Mouse (Mus musculus): Measurements from ENCODE around the gene Lhfpl2.

The Lhfpl2 gene

DNA sequence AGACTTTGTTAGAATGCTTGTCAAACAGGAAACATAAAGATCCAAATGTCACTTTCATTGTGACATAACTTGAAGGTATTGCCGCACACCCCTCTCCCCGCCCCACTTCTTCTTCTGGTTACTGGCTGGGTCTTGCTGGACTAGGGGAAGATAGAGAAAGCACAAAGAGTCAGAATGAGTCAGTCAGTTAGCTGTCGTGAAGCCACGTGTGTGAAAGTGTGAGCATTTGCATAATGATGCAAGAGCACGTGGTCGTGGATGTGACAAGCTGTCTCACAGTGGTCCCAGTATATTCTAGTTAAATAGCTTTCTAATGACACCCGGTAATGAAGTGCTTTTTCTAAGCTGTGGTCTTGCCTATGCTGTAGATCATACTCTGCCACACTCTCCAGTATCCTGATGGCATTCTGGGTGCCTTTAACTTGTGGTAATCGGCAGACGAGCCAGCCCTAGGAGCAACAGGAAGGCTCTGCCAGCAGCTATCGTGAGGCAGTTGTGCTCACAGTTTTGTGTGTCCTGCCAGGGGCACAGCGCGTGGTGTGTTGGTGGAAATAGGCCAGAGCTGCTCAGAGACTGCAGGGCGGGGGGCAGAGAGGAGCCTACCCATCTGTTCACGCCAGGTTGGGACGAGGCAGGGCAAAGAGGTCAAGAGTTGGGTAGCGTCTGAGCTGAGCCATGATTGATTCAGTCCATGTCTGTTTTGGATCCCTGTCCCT, 40.9 kb downstream of the Lhfpl2 start:
- DNase-seq, result no peak

DNA sequence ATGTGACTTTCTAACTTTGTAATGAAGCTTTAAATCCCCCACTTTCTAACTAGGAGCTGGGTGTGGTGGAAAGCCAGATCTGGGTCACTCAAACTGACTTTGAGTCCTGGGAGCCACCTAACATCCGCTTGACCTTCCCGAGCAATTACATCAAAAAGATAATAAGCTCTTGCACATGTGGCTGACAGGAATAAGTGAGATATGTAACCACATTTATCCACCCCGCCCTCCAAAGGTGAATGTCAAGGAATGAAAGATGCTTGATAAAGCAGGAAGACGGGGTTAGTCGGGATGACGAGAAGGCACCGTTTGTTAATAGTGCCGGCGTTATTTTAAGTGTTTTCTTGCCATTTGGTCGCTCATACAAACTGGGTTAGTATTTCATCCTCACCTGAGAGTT, 41.5 kb downstream of the Lhfpl2 start:
- DNase-seq, result no peak

DNA sequence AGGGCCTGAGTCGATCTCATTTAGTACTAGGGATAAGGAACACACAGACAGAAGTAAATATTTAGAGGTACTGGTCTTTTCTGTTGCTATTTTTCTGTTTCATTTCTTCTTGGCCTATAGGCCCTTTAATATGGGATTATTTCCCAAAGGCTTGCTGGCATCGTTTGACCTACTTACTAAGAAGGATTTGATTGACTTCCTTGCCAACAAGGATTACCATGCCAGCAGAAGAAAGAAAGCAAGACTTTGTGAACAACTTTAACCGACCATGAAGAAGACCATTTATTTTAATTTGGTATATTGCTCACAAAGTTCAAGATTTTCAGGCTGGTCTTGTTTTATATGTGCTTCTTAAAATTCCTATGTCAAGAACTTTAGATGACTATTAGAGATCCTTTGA, 42.8 kb downstream of the Lhfpl2 start:
- no peak for DNase-seq

DNA sequence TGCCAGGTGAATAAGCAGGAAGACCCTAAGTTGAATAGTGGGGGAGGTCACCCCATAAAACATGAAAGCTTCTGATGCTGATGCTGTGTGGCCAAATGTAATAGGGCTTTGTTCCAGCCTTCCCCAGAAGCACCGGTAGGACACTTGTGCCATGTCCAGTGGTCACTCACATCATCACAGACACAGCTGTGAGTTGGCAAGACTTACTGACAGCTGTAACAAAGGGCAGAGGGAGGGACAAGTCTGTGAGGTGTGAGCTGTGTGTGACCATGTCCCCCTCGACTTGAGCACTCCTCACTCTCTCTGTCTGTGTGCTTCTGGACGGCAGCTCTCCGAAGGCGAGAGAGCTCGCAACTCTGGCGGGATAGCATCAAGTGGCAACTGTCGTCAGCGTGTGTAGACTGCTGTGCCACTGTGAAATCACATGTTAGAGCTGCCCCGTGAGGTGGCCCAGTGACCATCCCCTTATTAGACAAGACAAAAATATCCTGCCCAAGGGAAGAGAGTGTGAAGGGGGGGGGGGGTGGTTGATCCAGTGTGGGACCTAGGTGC, 43.5 kb downstream of the Lhfpl2 start:
- DNase-seq, result no peak

DNA sequence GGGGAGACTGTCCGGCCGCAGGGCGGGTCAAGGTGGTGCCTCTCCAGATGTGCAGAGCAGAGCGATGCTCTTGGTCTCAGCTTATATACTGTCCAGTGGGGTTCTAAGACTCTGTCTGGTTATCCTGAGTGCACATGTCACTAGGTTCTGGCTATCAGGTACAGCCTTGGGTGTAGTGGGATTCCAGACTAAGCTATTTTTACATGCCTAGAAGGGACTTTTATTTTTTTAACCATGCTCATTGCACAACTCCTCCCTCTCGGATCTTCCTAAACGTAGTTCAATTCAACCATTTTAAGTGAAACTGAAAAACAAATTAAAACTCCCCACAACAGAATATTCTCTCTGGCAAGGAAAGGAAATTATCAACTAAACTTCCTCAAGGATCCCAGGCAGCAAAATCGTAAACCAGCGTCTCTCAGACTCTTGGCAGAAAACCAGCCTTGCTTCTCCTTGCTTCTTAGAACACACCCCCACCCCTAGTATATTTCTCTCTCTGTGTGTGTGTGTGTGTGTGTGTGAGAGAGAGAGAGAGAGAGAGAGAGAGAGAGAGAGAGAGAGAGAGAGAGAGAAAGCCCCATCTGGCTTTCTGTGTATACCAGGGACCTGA, 47.4 kb downstream of the Lhfpl2 start:
- no peak for DNase-seq

DNA sequence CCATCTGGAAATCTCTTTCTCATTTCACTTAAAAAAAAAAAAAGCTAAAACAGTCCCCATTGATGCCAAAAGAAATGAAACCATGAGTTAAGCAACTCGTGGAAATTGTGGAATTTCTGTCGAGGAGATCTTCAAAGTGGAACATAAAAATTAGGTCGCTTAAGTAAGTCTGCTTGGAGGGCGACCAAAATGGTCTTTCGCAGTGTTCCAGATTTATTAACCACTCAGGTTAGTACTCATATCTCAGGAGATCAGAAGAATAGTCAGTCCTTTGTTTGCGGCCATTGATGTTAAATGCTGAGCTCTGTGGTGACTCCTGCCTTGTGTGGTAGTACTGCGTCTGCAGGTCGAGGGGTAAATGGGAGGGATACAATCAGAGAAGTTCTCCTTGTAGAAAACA, 48.8 kb downstream of the Lhfpl2 start:
- no peak for DNase-seq

DNA sequence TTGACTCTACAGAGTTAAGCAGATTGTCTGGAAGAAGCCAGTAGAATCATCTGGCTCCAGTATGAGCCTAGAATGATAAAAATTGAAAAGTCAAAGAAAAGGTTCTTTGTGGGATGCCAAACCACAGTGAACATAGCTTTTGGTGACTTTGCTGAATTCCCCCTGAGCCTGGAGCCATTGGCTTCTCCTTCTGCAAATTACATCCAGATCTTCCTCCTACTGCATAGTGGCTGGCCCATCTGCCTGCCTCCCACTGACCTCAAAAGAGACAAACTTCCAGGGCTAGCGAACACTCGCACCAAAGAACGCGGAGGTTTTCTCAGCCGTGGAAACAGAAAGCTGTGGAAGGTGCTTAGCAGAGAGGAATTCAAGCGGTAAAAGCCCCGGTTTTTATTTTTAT, 49.4 kb downstream of the Lhfpl2 start:
- no peak for DNase-seq

DNA sequence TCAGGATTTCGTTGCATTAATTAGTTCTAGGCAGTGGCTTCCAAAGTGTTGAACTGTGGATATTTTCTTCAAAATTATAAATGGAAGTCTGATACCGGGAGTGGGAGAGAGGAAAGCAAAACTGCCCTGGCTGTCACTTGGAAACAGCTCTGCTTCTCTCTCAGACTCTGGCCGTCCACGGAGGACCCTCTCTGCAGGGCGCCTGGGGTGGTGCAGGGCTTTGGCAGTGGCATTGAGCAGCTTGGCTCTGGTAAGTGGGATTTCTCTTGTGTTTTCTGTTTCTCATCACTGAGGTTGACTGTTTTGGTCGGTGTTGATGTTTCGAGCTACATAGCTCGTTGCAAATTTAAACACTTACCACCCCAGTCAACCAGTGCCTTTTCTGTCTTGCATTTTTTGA, 53.0 kb downstream of the Lhfpl2 start:
- DNase-seq, result no peak

DNA sequence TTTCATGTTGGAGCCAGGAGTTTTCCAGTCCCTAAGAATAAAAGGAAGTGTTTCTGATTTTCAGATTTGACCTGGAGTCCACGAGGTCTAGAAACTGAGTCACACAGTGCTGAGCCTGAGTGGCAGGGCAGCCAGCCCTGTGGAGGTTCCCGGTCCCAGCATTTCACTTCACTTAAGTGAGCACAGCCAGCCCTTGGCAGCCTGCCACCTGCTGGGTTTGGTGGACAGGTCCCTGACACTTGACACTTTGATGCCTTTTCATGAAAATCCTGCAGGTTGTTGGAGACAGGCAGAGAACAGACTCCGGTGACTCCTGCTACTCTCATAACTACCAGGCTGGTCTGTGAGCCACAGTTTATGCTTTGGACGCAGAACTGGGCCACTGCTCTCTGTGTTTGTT, 57.9 kb downstream of the Lhfpl2 start:
- DNase-seq, result peak; percentile 84 to 92

DNA sequence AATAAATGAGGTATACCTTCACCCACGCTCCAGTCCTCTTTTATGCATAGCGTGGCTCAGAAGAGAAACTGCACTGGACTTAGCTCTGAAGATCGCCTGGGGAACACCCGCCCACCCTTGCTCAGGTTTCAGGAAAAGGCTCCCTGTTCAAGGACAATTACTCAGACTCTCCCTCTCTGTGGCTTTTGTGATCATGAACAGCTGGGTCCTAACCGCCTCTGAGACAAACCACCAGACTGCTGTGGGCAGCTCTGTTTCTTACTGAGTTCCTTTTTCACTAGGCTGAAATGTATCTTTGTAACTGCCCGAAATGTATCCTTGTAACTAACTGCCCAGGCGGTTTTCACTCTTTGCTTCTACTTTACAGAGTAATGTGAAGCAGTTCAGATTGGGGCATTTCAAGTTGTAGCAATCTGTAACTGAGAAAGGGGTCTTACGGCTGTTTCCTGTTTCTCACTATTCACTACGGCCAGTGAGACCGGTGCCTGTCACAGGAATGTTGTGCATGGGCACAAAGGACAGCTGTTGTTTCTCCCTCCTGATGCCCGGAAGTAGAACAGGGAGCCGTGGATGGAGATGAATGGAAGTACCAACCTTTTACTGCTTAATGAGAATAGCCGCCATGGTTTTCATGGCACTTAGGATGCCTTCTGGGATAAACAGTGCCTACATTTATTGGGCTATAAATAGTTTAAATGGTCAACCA, 59.3 kb downstream of the Lhfpl2 start:
- DNase-seq, result peak in 1 of 2 experiments; percentile 40

DNA sequence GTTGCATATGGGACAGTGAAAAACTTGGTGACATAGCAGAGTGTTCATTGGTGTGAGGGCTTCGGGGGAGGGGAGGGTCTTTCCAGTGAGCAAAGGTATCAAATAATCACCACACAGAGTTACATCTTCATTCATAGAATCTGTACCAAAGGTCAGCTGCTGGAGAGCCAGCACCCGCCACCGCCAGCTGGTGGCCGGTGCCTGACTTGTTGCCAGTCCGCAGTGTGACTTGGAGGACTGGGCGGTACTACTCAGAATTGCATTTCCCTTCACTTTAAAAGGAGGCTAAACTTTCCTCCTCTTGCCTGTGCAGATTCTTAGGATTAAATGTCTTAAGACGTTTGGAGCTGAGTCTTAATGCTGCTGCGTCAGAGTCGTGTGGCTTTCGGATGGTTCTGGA, 59.9 kb downstream of the Lhfpl2 start:
- DNase-seq, result peak in 1 of 2 experiments; percentile 46

DNA sequence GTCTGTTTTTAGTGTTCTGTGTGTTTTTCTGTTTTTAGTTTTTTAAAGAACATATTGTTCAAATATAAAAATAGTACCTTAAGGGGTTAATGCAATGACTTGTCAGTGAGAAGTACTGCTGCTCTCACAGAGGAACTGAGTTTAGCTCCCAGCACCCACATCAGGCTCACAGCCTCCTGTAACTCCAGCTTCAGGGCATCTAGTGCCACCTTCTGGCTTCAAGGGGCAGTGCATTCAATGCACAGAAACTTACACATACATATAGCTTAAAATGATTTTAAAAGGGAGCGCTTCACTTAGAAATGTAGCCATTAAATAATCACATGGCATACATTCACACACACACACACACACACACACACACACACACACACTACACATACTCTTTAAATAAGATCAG, 60.5 kb downstream of the Lhfpl2 start:
- DNase-seq, result no peak

DNA sequence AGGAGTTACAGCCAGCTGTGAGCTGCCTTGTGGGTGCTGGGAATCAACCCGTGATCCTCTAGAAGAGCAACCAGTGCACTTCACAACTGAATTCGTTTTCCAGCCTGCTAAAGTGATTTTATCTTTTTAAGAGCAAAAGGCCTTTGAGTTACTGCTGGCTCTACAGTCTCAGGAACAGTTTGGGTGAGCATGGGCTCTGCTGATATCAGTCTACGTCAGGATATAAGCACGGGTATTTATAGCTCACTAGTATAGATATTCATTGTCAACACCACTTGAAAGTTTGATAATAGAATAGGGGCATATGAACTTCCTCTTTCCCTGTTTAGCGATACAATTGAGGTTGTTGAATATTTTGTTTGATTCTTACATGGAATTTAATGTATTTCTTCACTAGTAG, 61.7 kb downstream of the Lhfpl2 start:
- DNase-seq, result no peak

DNA sequence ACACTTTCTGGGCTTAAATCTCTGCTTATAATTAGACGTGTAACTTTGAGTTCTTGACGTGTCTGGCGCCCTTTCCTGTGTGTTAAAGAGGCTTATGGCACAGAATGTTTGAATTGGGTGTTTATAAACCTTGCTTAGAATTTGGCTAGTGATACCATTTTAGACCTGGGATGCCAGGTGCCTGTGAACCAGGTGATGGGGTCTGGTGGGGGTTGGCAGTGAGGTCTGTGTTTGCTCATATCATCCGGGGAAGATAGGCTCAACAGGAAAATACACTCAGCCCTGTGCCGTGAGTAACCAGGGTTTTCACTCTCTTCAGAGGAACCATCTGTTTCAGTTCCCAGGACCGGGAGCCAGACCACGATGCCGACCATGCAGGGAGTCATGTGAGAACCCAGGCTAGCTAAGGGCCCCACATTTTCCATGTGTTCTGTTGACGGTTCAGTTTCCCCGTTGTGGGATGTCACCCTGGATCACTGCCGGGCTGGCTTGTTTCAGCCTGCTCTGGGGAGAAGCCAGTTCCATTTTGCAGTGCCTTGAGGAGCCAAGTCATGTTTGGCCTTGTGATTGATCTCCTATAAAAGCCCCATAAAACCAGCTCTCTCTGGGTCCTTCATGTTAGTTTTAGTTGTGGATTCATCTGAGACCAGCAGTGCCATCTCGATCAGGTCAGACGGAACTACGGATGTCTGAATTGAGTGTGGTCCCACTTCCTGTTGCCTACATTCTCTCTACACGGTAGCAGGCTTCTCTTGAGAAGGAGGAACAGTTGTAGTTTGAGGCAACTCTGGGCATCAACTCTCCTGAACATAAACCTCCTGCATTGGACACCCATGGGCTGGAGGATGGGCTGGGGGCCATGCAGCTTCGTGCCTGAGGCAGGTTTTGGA, 65.4 kb downstream of the Lhfpl2 start:
- DNase-seq, result no peak

DNA sequence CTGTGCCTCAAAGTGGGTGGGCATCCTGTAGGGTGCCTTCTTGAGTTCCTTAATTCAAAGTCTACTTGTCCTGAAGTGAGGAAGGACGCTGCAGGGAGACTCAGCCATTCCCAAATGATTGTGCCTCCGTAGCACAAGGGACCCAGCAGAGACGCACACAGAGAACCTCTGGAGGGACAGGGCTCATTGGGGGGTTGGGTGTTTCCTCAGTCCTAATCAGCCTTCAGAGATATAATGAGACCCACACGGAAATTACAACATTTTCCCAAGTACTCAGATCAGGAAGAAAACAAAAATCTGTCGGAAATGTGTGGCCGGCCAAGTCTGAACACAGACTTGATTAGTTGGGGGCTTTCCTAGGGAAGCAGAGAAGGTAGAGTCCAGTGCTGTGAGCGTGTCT, 72.8 kb downstream of the Lhfpl2 start:
- no peak for DNase-seq

DNA sequence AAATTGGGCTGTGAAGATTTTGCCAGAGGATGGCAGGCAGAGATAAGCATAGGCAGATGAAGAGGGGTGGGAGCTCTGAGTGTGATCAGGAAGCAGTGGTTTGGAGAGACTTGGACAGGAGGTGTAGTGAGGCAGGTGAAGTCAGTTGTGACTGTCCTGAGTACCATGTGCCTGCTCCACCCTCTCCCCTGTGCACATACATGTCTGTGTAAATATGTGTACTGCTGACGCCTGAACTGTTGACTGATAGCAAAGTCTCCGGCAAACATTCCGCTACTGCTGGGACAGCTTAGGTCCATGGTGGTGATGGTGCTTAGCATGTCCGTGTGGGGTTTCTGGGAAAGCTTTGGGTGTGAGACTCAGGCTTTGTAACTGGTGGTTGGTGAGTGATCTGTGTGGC, 73.5 kb downstream of the Lhfpl2 start:
- DNase-seq, result no peak

DNA sequence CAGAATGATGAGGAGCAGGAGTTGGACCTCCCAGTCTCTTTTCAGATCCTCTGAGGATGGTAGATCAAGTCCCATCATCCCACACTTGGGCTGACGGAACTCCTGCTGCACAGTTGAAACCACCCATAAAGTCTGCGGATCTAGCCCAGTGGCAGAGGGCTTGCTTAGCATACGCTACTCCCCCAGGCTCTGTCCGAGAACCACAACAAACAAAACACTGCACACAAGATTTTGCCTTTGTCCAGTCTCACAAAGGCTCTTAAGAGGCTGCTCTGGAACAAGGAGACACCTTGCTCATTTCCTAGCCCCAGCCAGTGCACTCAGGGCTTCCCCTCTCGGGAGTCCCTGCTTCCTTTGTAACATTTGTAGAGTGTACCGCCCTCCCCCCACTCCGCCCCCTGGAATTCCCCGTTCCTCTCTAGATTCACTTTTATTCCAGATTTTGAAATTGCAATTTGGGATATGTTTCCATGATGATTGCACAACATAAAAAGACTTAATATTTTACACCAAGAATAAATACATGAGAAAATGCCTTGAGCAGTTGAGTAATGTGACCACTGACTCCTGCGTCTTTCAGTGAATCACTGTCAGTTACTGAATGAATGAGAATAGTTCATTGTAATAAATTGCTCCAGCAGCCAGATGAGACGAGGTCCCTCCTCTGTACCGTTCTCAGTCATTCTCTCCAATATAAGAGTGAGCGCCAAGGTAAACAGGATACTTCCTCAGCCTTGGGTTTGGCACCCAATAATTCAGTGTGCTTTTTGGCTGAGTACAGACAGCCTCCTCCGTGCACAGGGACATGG, 74.8 kb downstream of the Lhfpl2 start:
- peak in 1 of 2 experiments; percentile 52 for DNase-seq

DNA sequence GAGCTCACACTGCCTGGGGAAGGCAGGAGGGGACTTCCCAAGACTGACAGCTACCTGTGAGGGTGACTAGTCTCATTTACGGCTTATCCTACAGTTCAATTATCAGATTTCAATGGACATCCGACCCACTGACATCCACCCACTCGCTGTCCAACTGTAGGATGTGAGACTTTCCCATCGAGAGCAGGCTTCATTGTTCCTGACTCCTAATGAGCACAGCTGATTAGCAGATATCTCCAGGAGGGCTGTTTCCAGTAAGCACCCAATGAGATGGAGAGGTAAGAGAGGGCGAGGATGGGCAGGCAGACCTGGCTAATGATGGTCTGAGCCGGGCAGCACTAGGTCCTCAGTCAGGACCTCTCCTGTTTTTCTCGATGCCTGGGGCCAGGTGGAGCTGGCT, 77.0 kb downstream of the Lhfpl2 start:
- DNase-seq, result no peak

DNA sequence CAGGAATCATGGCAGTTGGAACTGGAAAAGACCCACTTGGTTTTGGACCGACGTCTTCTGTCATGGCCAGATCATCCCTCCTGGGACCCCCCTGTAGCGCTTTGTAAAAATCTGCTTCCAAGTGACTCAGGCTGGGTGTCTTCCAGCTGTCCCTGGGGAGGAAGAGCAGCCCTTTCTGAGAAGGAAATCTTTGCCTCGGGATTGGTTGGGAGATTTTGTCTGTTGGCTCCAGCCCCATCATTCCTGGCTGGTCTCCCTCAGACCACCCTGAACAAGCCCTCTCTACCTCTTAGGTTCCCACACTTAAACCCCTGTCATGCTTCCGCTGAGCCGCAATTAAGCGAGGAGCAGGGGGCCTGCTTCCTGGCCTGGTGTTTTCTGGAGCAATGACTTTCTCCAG, 77.6 kb downstream of the Lhfpl2 start:
- no peak for DNase-seq

DNA sequence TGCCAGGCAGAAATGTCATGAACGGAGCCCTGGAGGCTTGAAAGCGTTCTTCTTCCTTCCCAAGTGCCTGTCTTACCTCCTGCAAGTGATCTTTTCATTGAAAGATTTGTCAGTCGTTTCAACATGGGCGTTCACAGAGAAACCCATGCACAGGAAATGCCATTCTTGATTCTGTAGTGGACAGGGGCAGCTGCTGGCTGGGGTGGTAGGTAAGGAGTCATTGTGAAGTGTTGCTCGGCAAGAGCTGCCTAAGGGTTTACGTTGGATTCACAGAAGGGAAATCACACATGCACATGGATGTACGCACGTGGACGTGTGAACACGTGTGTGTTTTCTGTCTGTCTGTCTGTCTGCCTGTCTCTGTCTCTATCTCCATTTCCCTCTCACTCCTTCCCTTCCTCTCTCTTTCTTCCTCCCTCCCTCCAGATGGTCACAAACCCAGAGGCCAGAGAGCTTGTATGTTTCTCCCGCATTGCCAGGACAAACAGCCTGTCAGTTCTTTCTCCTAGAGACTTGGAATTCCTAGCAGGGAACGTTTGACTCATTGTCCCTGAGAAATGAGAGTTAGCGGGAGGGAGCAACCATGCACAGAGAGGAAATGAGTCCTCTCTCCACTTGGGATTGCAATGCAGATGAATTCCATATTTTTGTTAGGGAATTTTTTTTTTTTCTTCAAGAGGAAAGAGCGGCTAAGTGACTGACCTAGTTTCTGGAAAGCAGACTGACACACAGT, 82.3 kb downstream of the Lhfpl2 start:
- no peak for DNase-seq

DNA sequence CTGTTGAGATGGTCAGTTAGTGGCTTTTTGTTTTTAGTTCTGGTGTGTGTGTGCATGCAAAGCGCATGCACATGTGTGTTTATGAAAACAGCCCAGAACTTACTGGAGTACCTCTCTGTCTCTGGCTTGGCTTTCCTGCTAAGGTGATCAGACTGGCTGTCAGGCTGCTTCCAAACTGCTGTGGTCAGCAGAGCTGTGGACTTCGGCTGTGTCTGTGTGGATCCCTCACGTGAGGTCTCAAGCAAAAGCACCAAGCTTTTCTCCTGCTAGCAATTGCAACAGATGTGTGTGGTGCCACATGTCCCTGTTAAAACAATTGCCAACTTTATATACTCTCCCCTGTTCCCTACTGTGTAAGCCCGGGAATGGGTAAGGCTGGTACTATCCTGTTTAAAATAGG, 82.8 kb downstream of the Lhfpl2 start:
- DNase-seq, result peak; percentile 67 to 75

All from kidney, postnatal 36 days (tissue).